Mouse (Mus musculus): ENCODE results near the gene Dntt.
A peak's percentile ranks its signal among the peaks of the same experiment; 100 is the strongest.

The Dntt gene

DNA sequence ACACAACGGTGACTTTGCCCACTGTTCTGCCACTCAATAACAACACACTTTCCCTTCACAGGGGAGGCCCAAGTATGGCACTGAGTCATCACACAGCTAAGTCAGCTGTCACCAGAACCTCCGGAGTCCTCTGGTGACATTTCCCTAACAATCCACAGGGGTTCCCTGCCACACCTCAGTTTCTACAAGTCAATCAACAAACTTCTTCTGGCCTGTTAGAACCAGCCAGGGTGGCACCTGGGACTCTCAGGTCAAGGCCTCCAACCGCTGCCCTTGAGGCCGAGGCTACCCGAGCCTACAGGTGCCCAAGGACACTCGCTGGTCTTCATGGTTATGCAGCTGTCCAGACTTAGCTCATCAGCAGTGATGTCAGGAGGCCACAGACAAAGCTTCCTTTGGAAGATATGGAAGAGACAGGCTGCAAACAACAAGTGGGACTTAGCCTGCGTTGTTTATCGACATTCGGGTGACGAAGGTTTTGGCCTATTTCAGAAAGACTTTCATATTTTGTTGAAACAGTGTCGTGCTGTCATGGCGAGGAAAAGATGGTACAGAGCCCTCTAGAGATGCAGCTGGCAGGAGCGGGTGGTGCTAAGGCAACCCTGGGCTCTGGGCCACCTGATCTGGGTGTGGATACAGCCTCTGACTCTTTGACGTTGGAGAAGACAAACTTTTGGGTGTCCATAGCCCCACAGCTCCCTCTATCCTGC, 44.8 kb downstream of the Dntt start:
- no peak for DNase-seq

DNA sequence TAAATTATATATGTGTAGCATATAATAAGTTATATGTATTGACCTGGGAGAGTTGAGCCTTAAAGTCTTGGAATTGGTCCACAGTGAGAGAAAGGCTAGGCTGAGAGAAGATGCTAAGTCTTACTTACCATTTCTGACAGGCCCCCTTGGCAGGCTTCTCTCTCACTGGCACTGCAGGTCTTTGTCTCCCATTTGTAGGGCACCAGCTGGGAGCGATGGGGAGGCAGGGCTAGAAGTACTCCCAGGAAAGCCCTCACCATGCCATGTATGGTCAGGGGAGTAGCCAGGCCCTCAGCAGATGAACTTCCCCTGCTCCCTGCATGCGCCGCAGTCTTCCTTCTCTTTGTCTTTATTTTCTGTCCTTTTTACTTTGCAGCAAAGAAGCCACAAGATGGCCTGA, 47.8 kb downstream of the Dntt start, which contains the start of gene Opalin:
Opalin (minus strand) TSS at position 208 of the 400 bp plus-strand sequence.
- no peak for DNase-seq

DNA sequence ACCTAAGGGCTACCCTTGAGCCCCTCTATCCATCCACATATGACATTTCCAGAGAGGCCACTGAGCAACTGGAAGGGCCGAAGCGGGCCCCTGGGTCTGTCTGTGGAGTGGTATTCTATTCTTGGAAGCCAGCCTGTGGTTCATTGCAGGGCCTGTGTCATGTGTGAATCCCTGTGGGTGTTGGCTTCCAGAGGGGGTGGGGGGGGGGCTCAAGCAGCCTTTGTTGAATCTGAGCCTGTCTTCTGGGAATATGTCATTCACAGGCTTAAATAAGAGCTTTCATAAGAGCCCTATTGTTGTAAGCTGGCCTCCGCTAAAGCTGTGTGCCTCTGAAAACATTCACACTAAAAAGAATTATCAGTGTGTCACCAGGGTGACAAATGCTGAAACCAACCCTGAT, 52.5 kb downstream of the Dntt start:
- DNase-seq, result no peak

DNA sequence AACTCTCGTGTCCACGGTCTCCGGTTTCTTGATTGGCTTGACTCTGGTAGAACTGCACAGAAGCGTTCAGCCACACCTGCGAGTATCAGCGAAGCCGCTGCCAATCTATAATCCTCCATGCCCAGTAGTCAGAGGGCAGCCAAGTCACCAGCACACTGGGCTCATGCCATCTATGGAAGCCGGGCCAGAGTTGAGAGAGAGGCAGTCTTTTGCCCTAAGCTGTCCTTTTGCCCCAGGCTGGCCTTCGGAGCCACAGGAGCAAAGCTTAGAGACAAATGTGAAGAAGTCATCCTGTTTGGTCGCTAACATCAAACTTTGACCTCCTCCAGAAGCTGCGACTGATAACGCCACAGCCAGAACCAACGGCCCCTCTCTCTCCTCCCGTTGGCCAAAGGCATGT, 54.6 kb downstream of the Dntt start:
- DNase-seq, result peak in 1 of 2 experiments; percentile 41

DNA sequence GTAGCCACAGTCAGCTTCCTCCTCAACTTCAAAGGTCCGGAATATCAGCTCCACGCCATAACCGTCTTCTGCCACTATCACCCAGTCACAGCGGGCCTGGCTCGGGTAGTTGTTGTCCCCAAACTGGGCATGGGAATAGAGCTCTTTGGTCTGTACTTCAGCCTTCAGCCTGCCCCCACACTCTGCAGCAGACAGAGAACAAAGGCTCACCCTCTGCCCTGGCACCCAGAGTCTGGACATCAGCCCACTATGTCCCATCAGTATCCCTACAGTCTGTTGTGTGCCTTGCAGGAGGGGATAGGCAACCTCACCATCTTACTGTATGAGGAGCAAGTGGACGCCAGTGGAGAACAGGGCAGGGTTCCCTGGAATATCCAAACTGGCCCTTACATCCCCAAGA, 57.2 kb downstream of the Dntt start:
- DNase-seq, result no peak

DNA sequence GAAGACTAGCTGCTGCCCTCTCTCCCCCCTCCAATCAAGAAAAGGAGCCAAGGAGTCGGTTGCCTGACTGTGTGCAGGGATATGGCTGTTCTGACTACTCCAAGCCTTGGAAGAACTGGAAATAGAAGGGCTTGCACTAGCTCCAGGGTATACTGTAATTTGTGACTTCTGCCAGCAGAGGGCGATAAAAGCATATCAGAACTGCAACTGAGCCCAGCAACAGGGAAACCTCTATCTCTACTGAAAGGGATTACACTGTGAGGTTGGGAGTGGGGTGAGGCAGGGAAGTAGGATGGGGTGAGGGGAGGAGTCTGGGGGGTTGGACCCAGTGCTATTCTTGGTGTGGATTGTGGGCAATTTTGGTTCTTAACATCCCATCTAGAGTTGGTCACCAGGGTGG, 57.6 kb downstream of the Dntt start:
- peak; percentile 89 to 91 for DNase-seq

DNA sequence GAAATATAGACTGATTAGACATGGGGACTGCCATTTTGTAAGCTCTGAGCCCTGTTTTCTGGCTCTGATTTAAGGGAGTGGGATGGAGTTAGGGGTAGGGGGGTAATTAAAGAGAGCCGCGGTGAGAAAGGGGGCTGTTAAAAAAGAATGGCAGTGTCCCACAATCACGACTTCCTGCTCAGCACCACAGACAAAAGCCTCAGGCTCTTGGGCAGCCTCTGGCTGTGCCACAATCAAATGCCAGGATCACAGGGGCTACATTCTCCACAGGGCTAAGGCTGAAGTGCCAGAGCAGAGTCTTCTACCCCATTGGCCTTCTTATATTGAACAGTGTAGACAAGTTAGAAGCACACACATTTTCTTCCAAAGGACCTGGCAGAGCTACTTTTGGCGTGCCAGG, 58.8 kb downstream of the Dntt start:
- DNase-seq, result peak in 1 of 2 experiments; percentile 8

DNA sequence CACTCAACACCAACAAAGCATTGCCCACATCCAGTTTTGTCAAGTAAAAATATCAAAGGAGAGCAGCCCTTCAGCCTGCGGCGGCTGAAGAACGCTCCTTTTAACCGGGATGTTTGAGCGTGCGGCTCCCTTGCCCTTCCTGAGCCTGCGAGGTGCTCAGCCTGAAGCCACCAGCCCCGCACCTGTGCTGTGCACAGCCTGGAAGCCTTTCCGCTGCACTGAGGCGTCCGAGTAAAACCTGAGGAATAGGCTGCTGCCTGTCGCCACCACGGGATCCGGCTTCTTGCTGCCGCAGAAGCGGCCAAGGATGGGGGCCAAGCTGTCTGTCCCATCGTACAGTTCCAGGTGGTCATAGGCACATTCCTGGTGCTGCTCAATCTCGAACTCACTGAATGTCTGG, 59.4 kb downstream of the Dntt start:
- peak in 1 of 2 experiments; percentile 40 for DNase-seq

DNA sequence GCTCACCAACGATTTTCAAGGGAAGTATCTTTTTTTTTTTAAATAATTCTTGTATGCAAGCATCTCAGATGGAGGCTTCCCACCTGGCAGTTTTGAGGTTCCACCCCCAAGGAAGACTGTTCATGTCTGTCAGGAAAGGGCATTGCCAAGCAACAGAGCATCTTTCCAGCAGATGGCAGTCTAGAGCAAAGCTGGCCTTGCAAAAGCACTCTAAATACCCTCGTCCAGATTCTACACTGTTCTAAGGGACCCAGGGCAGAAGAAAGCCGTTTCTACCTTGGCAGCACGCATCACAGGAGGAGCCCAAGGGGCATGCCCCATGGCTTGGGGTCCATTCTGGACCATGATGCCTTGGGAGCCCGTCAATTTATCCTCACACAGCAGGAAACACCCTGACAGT, 60.8 kb downstream of the Dntt start:
- DNase-seq, result peak; percentile 88 to 92

DNA sequence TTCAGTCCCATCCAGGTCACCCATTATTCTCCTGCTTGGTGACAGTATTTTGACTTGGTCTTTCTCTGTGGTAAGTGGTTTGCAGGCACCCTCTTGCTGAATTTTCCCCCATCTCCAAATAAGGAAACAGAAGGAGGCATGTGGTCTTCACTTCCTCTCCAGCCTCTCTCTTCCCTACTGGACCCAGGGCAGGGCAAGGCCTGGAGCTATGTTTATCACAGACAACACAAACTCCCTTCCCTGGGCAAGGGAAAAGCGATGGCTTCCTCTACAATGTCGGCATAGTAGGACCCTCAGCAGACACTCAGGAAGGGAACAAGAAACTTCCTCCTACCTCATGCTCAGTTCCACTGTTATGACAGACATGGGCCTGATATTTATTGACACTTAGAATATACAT, 62.8 kb downstream of the Dntt start:
- DNase-seq, result no peak

DNA sequence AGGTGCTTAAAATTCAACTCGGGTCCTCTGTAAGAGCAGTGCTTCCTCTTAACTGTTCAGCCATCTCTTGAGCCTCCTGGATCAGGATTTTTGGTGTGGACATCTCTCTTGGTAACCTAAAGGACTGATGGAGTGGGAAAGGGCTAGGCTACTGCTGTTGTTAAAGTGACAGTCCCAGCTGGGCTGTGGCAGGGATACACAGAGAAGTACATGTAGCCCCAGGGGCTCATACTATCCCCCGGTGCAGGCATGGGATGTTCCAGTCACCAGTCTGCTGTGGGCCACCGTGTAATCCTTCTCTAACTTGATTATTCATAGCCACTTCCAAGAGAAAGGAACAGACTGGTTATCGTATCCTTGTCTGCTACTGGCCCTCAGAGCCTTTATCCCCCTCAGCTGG, 68.0 kb downstream of the Dntt start:
- peak in 1 of 2 experiments; percentile 45 for DNase-seq

DNA sequence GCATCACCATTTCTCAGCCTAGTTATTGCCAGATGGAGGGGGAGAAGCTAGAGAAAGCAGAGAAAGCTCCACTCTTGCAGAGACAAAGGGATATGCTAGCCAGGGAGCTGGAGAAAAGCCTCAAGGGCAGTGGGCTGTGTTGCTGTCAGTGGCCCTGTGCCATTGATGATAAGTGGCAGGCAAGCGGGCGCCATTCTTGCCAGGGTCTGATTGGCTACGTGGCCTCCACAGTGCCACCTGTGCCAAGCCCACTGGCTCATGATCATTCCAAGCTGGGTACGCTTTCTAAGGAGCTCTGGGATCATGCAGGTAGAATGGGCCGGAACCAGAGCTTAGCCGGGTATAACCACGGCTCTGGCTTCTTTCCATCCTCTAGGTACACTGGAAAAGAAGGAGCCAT, 71.8 kb downstream of the Dntt start:
- peak; percentile 91 to 95 for DNase-seq

DNA sequence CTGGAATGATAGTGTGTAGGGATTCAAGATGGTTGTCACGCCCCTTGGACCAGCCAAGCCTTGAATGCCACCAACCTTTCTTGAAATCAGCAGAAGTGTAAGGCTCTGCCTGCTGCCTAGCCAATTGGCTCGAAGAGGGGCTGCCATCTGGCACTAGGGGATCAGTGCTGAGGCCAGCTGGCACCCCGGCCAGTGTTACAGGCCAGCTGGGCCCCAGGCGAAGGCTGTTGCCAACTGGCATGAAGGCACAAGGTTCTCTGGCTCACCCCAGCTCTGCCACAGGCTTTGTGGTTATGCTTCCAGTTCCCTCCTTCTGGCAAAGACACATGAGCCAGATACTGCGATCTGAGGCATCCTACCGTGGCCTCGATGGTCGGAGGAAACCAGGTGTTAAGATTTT, 72.3 kb downstream of the Dntt start:
- DNase-seq, result peak; percentile 97 to 98

DNA sequence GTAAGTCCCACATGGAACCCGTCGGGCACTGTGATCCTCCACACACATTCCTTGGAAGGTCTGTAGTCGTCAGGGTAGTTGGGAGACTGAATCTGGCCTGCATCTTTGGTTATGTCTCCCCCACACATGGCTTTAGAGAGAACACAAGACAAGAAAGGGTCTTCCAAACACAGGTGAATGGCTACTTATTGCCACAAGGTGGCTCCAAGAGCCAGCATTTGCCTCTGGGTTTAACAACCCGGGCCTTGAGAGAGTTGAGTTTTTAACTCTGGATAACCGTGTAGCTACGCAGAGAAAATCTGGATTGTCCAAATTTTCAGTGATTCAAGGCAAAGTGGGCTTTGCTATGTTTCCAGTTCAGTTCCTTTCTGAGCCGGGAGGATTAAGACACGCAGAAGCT, 75.8 kb downstream of the Dntt start:
- peak; percentile 61 to 71 for DNase-seq

DNA sequence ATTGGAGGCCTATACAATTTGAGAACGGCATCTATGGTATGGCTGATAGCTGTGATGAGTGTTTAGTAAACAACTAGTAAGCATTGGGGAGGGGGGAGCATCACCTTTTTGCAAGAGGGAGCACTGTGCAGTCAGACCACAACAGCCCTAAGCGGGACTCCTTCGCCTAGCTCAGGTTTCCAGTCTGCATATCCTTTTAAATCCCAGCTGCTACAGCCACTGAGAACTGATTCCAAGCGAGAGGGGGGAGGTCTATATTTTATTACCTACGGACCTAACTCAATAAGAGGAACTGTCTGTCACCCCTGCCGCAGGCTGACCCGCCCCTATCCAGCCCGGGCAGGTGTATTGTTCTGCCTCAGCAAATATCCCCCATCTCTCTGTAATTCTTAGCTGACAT, 78.5 kb downstream of the Dntt start:
- DNase-seq, result no peak

DNA sequence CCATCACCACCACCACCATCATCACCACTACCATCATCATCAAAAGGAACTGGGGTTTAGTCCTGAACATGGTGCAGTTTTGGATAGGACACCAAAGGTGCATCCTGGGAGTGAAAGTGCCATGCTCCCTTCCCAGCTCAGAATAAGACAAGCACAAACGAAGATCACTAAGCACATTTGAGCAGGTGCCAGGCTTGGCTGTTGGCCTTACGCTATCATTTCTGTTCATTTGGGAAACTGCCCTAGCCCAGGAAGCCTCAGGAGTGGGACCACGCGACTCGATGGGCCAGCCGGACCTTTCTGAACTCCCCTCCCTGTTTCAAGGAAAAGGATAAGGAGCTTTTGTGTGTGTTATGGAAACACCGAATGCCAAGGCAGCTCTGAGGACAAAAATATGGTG, 79.6 kb downstream of the Dntt start:
- DNase-seq, result peak; percentile 74 to 75
